In genomic region chr7:126648486-126648885, GRCm38 (mm10) we compare ENCODE assay signal across 8 mouse cellular contexts. TPM values are rescaled to one million over a fixed set of nuclear protein-coding genes. Genes with fewer than 3 reads are reported as not detected.
A peak's percentile ranks its signal among the peaks of the same experiment; 100 is the strongest.
DNase-seq lines count a peak whose midpoint lies in the region; ATAC-seq and TF ChIP-seq lines count a peak whose summit lies in the region.

No protein-coding gene starts in this region.

- no peaks in the 10 kb centered on the region for H3K36me3 ChIP-seq in lung, embryonic 14.5 days (ENCODE audit: insufficient read depth)
- H3K36me3 ChIP-seq in hindbrain, embryonic 16.5 days (ENCODE audit: control insufficient read depth, insufficient read depth, low read length) = no peaks in the 10 kb centered on the region
- no peaks in the 10 kb centered on the region for H3K36me3 ChIP-seq in midbrain, postnatal 0 days (ENCODE audit: insufficient read depth, low read length)

- 76% methylated on average over 4 of the region's 4 CpGs for WGBS in lung, embryonic 14.5 days
- WGBS in hindbrain, embryonic 16.5 days = 81% methylated on average over 4 of the region's 4 CpGs
- WGBS in midbrain, postnatal 0 days = 82% methylated on average over 4 of the region's 4 CpGs

- H3K4me3 ChIP-seq in lung, embryonic 14.5 days (ENCODE audit: low read depth, low read length) = peak overlapping the region; percentile 58; the same call in 1 of the 2 replicates
- peak overlapping the region; percentile 73 for H3K4me3 ChIP-seq in hindbrain, embryonic 16.5 days (ENCODE audit: low read length)
- H3K4me3 ChIP-seq in midbrain, postnatal 0 days (ENCODE audit: low read depth, low read length) = peak overlapping the region; percentile 56

- H3K27me3 ChIP-seq in lung, embryonic 14.5 days (ENCODE audit: insufficient read depth, low read length) = no peaks in the 10 kb centered on the region
- H3K27me3 ChIP-seq in hindbrain, embryonic 16.5 days (replicated peaks; ENCODE audit: control insufficient read depth, insufficient read depth, low read length) = no peaks in the 10 kb centered on the region
- no peaks in the 10 kb centered on the region for H3K27me3 ChIP-seq in midbrain, postnatal 0 days (ENCODE audit: insufficient read depth, low read length)

- no peak for DNase-seq in lung, embryonic 14.5 days
- no peak for DNase-seq in lung, postnatal 14 days
- DNase-seq in cerebellum, postnatal 10 days = peak; percentile 33 to 36
- no peak for DNase-seq in midbrain, postnatal 0 days (ENCODE audit: low spot score)
- no peak for DNase-seq in layer of hippocampus, postnatal 36 days
- DNase-seq in kidney, postnatal 14 days = no peak
- no peak for DNase-seq in kidney, adult 18-20 months

- peak overlapping the region; percentile 83 for H3K4me2 ChIP-seq in lung, embryonic 14.5 days
- H3K4me2 ChIP-seq in hindbrain, embryonic 16.5 days (ENCODE audit: low read length) = peak overlapping the region; percentile 92
- H3K4me2 ChIP-seq in midbrain, postnatal 0 days (ENCODE audit: low read depth, low read length, poor library complexity, severe bottlenecking) = peak overlapping the region; percentile 66

- H3K9me3 ChIP-seq in lung, embryonic 14.5 days (ENCODE audit: low read depth, low read length) = no peaks in the 10 kb centered on the region
- no peaks in the 10 kb centered on the region for H3K9me3 ChIP-seq in hindbrain, embryonic 16.5 days (ENCODE audit: control insufficient read depth, low read length)
- no peaks in the 10 kb centered on the region for H3K9me3 ChIP-seq in midbrain, postnatal 0 days (ENCODE audit: low read length)

- peak; percentile 15; the same call in 1 of the 2 replicates for TF ChIP-seq CTCF in lung, embryonic 14.5 days (IDR thresholded peaks at IDR 0.05; ENCODE audit: low read depth)
- TF ChIP-seq CTCF in midbrain, postnatal 0 days (IDR thresholded peaks at IDR 0.05) = peak; percentile 45

- H3K27ac ChIP-seq in lung, embryonic 14.5 days (ENCODE audit: low read depth) = no peak overlapping the region
- H3K27ac ChIP-seq in hindbrain, embryonic 16.5 days (ENCODE audit: low read depth, low read length) = peak overlapping the region; percentile 95; the same call in 1 of the 2 replicates
- peak overlapping the region; percentile 91 for H3K27ac ChIP-seq in midbrain, postnatal 0 days (ENCODE audit: low read depth, low read length)

- H3K9ac ChIP-seq in lung, embryonic 14.5 days = no peak overlapping the region
- H3K9ac ChIP-seq in hindbrain, embryonic 16.5 days (ENCODE audit: low read depth, low read length) = peak overlapping the region; percentile 82; the same call in 1 of the 2 replicates
- peak overlapping the region; percentile 73; the same call in 1 of the 2 replicates for H3K9ac ChIP-seq in midbrain, postnatal 0 days (replicated peaks; ENCODE audit: low read length, poor library complexity, severe bottlenecking)

- 0 out of 2 replicates have a peak, but pooled peaks cover 5% of the 10 kb centered on the region for H3K4me1 ChIP-seq in lung, embryonic 14.5 days (ENCODE audit: insufficient read depth)
- peaks cover 9% of the 10 kb centered on the region for H3K4me1 ChIP-seq in hindbrain, embryonic 16.5 days (ENCODE audit: control insufficient read depth, insufficient read depth, low read depth, low read length)
- no peaks in the 10 kb centered on the region for H3K4me1 ChIP-seq in midbrain, postnatal 0 days (ENCODE audit: insufficient read depth, low read length)

- ATAC-seq in lung, embryonic 14.5 days (ENCODE audit: insufficient read depth) = no peak
- ATAC-seq in hindbrain, embryonic 16.5 days = no peak
- ATAC-seq in midbrain, postnatal 0 days (ENCODE audit: low FRiP score) = no peak

RNA-seq across cellular contexts. Expression of gene Sgf29, which starts 0.6 kb away (rescaled TPM):
- polyA plus RNA-seq in lung, embryonic 14.5 days (2014; fragmentation: Nextera tagmentation; extraction: Ambion mirVana) = 49.5 and 61.3 TPM in 2 replicates
- polyA plus RNA-seq in hindbrain, embryonic 16.5 days (2015; fragmentation: Nextera tagmentation; extraction: Ambion mirVana) = 54.9 and 56.5 TPM in 2 replicates
- 44.4 and 46.6 TPM in 2 replicates for total RNA-seq in midbrain, postnatal 0 days (2014; rRNA removed)
- polyA plus RNA-seq in midbrain, postnatal 0 days (2015; fragmentation: Nextera tagmentation; extraction: Ambion mirVana) = 48.0 and 56.0 TPM in 2 replicates
- total RNA-seq in layer of hippocampus, postnatal 36 days (2021) = 10 to 100 TPM; 25.6 to 30.3 TPM

RNA-seq across cellular contexts. Expression of gene Nupr1, which starts 17.8 kb away (rescaled TPM):
- 9.7 and 10.7 TPM in 2 replicates for polyA plus RNA-seq in lung, embryonic 14.5 days (2014; fragmentation: Nextera tagmentation; extraction: Ambion mirVana)
- 14.8 and 15.6 TPM in 2 replicates for polyA plus RNA-seq in hindbrain, embryonic 16.5 days (2015; fragmentation: Nextera tagmentation; extraction: Ambion mirVana)
- 5.7 and 9.9 TPM in 2 replicates for total RNA-seq in midbrain, postnatal 0 days (2014; rRNA removed)
- 16.9 and 21.4 TPM in 2 replicates for polyA plus RNA-seq in midbrain, postnatal 0 days (2015; fragmentation: Nextera tagmentation; extraction: Ambion mirVana)
- 1 to 10 TPM; 7.5 to 7.9 TPM for total RNA-seq in layer of hippocampus, postnatal 36 days (2021)

RNA-seq across cellular contexts. Expression of gene Sult1a1, which starts 27.7 kb away (rescaled TPM):
- polyA plus RNA-seq in lung, embryonic 14.5 days (2014; fragmentation: Nextera tagmentation; extraction: Ambion mirVana) = 1.4 and 2.6 TPM in 2 replicates
- 11.9 and 12.0 TPM in 2 replicates for polyA plus RNA-seq in hindbrain, embryonic 16.5 days (2015; fragmentation: Nextera tagmentation; extraction: Ambion mirVana)
- 18.4 and 21.1 TPM in 2 replicates for total RNA-seq in midbrain, postnatal 0 days (2014; rRNA removed)
- 17.5 and 18.8 TPM in 2 replicates for polyA plus RNA-seq in midbrain, postnatal 0 days (2015; fragmentation: Nextera tagmentation; extraction: Ambion mirVana)
- total RNA-seq in layer of hippocampus, postnatal 36 days (2021) = 10 to 100 TPM in 1 of 2 experiments, 1 to 10 TPM in 1; 6.3 to 11.2 TPM

RNA-seq across cellular contexts. Expression of gene Bola2, which starts 46.7 kb away (rescaled TPM):
- polyA plus RNA-seq in lung, embryonic 14.5 days (2014; fragmentation: Nextera tagmentation; extraction: Ambion mirVana) = 123 and 126 TPM in 2 replicates
- 130 and 133 TPM in 2 replicates for polyA plus RNA-seq in hindbrain, embryonic 16.5 days (2015; fragmentation: Nextera tagmentation; extraction: Ambion mirVana)
- 50.2 and 160 TPM in 2 replicates for total RNA-seq in midbrain, postnatal 0 days (2014; rRNA removed)
- 143 and 146 TPM in 2 replicates for polyA plus RNA-seq in midbrain, postnatal 0 days (2015; fragmentation: Nextera tagmentation; extraction: Ambion mirVana)
- total RNA-seq in layer of hippocampus, postnatal 36 days (2021) = 100 to 1,000 TPM in 1 of 2 experiments, 10 to 100 TPM in 1; 98.8 to 109 TPM

RNA-seq across cellular contexts. Expression of gene Slx1b, which starts 47.1 kb away (rescaled TPM):
- polyA plus RNA-seq in lung, embryonic 14.5 days (2014; fragmentation: Nextera tagmentation; extraction: Ambion mirVana) = 8.9 and 9.7 TPM in 2 replicates
- 13.4 and 15.0 TPM in 2 replicates for polyA plus RNA-seq in hindbrain, embryonic 16.5 days (2015; fragmentation: Nextera tagmentation; extraction: Ambion mirVana)
- total RNA-seq in midbrain, postnatal 0 days (2014; rRNA removed) = 21.7 and 25.0 TPM in 2 replicates
- polyA plus RNA-seq in midbrain, postnatal 0 days (2015; fragmentation: Nextera tagmentation; extraction: Ambion mirVana) = 10.9 and 11.1 TPM in 2 replicates
- 10 to 100 TPM; 16.2 to 16.4 TPM for total RNA-seq in layer of hippocampus, postnatal 36 days (2021)

Comparison
In these comparisons a context has a peak if more than half of its experiments do, and no peak if none do; other contexts are left out.
1. DNase-seq: peak in cerebellum, postnatal 10 days (2 of 2); none in lung, embryonic 14.5 days (single experiment), lung, postnatal 14 days (single experiment), midbrain, postnatal 0 days (single experiment), layer of hippocampus, postnatal 36 days (0 of 2), kidney, postnatal 14 days (single experiment) and kidney, adult 18-20 months (single experiment).
2. Peak in every context shown above with its lines, with median percentiles within 50 percentile points of each other: H3K4me2 ChIP-seq and H3K4me3 ChIP-seq.